Mouse (Mus musculus) left cerebral cortex, adult 6 months (tissue): ENCODE measurements around the gene Vmn1r131. TPM values are rescaled to one million over a fixed set of nuclear protein-coding genes. Genes with fewer than 3 reads are reported as not detected.

Experiments
- long read RNA-seq, 2 experiments: library from polyadenylated mRNA; unstranded; transcript quantifications; one replicate each; pipeline ENCODE4 v2.0.0; 2019 to 2020
- polyA plus RNA-seq: library from polyadenylated mRNA; unstranded; fragments of <200 nt; fragmentation: Nextera tagmentation; gene quantifications from 2 replicates; pipeline ENCODE4 v1.2.3, GENCODE M21; 2021

Gene Vmn1r131
- polyA plus RNA-seq = not detected in 2 replicates
- long read RNA-seq, experiment 1 = 0 reads
- long read RNA-seq, experiment 2 = 0 reads

DNA sequence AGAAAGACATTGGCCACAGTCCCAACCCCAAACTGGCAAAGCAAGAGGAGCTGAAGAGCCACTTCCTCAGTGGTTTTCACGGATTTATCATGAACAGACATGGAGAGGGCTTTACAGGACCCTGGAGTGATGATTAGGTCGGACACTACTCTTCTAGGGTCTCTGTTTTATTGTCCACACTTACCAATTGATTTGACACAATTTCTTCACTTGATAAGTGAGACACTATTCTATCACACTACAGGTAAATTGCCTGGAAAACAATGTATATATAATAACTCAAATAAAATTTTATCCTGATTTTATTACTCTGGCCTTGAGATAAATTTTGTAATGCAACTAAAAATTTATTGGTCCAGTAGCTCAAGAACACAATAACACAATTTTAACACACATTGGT is at the start of gene Vmn1r131:
Vmn1r131 (minus strand) TSS at position 101 of the 400 bp plus-strand sequence.

DNA sequence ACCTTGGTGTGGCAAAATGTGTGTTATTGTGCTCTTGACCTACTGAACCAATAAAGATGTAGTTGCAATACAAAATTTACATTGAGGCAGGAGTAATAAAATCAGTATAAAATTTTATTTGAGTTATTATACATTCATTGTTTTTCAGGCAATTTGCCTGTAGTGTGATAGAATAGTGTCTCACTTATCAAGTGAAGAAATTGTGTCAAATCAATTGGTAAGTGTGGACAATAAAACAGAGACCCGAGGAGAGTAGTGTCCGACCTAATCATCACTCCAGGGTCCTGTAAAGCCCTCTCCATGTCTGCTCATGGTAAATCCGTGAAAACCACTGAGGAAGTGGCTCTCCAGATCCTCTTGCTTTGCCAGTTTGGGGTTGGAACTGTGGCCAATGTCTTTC is 34.4 kb downstream of the Vmn1r131 start, which contains the start of gene Vmn1r130:
Vmn1r130 (plus strand) TSS at position 301 of the 400 bp plus-strand sequence.

Other genes with a start within 250 kb of the Vmn1r131 start
- not detected in 2 replicates for gene Vmn1r126, start 244.6 kb downstream of the Vmn1r131 start, polyA plus RNA-seq
- not detected in 2 replicates for gene Vmn1r127, start 226.2 kb downstream of the Vmn1r131 start, polyA plus RNA-seq
- gene Vmn1r128, start 196.7 kb downstream of the Vmn1r131 start, polyA plus RNA-seq = not detected in 2 replicates
- gene Vmn1r129, start 184.8 kb downstream of the Vmn1r131 start, polyA plus RNA-seq = not detected in 2 replicates
- gene Gm6882, start 113.3 kb downstream of the Vmn1r131 start, polyA plus RNA-seq = not detected in 2 replicates
- not detected in 2 replicates for gene Vmn1r130, start 34.3 kb downstream of the Vmn1r131 start, polyA plus RNA-seq
- gene Vmn1r132, start 68.0 kb upstream of the Vmn1r131 start, polyA plus RNA-seq = not detected in 2 replicates
- gene Gm4175, start 215.4 kb upstream of the Vmn1r131 start, polyA plus RNA-seq = not detected in 2 replicates